Mouse (Mus musculus) induced T-regulatory cell, adult 2 months (primary cell): Measurements from ENCODE around the gene Gsg1l2.

Experiments
- DNase-seq: peaks from one replicate; pipeline ENCODE4 v3.0.0-alpha.2; 2012; ENCODE audit warnings: low read depth

Gene Gsg1l2

DNA sequence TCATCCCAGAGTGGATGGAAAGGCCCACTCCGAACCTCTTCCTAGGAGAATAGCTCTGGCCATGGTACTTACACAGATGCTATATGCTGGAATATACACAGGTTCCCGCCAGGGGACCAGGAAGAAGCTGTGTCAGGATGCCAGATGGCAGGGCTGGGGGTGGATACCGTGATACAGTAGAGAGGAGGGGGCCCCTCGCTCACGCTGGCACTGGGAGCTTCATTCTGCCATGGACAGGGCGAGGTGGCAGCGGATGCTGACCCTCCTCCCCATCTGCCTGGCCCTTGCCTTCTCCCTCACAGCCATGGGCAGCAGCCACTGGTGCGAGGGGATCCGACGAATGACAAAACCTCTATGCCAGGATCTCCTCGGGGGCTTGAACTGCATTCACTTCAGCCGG is at the start of gene Gsg1l2:
Gene Gsg1l2 (plus strand): TSS at position 230 of the 400 bp plus-strand sequence.
- DNase-seq, result no peak

DNA sequence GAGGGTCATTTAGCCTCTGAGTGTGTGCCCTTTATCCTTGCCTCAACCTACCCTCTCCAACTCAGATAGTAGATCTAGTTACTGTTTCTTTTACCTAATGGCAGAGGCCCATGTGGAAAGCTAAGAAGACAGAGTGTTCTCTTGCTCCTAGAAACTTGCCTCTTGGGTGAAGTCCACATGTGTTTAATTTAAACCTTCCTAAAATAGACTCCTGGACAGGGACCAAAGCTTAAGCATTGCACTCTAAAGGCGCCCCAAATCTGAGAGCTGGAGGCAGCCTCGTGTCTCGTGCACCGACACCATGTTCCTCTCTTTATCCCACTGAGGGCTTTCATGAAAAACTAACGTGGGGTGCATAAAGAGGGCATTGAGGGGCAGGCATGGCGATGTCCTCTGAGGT is 47.3 kb upstream of the Gsg1l2 start:
- no peak for DNase-seq

DNA sequence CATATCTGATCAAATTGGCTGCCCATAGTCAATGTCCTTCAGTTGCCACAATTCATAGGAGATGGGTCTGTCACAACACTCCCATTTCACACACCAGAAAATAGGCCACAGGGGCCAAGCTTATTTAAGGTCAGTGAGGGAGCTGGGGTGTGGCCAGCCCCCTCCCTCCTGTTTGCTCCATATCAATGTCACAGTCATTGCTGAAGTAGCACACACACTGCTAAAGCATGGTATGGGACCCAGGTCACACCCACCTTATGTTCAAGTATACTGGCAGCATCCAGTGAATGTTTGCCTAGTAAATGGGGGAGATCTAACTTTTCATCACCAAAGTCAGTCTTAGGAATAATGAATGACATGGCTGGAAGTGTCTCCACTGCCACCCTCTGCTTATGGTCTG is 45.7 kb upstream of the Gsg1l2 start:
- no peak for DNase-seq

DNA sequence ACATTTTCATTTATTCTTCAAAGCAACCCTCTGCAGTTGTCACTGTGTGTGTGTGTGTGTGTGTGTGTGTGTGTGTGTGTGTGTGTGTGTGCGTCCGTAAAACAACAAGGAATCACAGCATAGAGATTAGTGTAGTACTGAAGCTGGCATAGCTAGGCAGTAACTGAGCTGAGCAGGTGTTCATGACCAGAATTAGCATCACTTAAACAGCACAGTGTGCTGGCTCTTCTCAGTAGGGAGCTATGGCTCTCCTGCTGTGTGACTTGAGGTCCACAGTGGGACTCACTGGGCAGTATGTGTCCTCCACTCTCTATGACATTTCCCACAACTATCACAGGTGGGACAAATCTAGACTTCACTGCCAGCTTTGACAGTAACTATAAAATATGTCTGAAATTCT is 43.4 kb upstream of the Gsg1l2 start:
- no peak for DNase-seq

DNA sequence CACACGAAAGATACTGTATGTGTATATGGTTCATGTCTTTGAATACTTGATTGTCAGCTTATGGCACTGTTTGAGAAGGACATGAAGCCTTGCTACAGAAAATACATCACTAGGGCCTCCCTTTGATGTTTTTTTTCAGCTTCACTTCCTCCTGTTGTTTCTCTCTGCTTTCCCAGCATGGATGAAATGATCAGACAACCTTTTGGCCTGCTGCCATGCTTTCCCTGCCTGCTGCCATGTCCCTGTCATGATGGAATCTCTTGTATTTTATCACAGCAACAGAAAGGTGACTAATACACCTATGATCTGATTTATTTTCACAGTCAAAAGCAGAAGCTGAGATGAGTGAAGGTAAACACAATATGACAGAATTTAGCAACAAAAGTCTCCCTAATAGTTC is 40.7 kb upstream of the Gsg1l2 start:
- no peak for DNase-seq

DNA sequence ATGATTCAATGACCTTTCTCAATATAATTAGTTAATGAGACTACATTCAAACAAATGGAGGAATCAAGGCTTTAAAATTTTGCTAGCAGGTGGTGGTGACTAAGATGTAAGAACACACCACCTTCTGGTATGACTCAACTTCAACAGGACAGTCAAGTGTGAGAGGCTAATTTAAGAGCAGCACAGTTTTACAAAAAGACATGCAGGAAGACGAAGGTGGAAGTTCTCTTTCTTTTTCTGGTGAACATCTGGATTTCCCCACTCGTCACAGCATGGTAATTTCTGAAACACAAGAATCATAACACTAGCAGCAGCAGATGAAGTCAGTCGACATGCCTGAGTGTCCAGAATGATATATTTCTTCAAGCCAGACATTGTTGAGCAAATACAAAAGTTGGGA is 39.8 kb upstream of the Gsg1l2 start:
- DNase-seq, result no peak

DNA sequence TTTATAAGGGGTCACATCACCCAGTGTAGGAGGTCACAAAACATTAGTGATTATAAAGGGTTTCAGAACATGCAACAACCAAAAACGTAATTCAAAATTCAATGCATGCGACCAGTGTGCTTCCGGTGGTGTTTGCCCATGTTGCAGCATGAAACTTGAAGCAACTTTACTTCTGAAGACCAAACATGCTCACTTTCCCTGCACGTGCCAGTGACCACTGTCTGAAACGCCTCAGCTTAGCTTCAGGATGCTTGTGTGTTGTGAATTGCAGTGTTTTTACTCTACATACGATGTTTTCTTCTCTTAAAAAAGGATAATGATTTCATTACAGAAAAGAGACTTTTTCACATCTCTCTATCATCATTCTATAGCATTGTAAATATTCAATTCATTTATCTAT is 36.1 kb upstream of the Gsg1l2 start:
- DNase-seq, result no peak

DNA sequence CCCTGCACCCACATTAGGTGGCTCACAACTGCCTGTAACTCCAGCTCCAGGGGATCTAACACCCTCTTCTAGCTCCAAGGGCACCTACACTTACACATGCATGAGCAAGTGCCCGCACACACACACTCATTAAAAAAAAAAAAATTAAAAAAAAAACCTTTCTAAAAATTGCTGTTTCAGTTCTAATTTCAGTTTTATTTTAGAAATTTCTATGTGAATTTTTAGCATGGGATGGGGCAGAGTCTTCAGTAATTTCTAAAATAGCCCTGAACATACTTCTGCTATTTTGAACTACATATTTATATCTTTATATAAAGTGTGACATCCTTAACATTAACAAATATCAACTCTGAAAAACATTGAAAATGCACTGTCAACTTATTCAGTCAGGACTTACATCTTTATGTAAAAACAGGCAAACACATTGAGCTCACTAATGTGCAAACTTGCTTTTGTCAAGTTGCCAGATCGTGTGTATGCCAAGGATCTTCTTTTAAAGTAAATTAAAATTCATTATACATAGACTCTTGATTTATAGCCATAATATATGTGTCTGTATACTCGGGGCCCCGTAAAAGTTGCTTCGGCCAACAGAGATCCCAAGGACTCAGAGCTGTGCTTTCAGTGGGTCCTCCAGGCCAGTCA is 35.4 kb upstream of the Gsg1l2 start:
- no peak for DNase-seq

DNA sequence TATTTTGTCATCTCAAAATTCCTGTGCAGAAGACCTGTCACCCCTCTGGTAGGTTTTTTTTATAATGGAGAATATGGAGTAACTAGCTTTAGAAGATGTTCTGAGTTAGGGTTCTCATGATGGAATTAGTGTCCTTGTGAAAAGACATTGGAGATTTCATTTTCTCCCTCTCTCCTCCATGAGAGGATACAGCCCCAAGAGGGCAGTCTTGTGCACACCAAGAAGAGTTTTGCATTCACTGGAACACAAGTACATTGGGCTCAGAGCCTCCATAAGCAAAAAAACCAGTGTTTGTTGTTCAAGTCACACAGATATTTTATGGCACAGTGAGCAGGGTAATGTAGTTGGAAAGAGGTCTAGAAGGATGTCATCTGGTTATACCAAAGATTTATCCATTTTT is 32.8 kb upstream of the Gsg1l2 start:
- no peak for DNase-seq

DNA sequence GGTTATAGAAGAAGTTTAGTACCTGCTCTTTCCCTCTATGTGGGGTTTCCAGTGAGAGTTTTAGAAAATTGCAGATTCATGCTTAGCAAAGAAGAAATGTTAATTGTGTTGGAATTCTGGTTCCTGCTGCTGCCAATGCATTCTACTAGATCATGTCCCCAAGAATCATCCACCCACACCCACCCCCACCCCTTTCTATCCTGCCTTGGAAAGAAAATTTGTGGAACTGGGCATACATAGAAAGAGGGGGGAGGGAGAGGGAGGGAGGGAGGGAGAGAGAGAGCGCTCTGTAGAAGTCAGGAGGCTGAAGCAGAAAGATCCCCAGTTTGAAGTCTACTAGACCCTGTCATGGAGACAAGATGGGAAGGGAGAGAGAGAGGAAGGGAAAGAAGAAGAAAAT is 18.1 kb upstream of the Gsg1l2 start:
- no peak for DNase-seq

DNA sequence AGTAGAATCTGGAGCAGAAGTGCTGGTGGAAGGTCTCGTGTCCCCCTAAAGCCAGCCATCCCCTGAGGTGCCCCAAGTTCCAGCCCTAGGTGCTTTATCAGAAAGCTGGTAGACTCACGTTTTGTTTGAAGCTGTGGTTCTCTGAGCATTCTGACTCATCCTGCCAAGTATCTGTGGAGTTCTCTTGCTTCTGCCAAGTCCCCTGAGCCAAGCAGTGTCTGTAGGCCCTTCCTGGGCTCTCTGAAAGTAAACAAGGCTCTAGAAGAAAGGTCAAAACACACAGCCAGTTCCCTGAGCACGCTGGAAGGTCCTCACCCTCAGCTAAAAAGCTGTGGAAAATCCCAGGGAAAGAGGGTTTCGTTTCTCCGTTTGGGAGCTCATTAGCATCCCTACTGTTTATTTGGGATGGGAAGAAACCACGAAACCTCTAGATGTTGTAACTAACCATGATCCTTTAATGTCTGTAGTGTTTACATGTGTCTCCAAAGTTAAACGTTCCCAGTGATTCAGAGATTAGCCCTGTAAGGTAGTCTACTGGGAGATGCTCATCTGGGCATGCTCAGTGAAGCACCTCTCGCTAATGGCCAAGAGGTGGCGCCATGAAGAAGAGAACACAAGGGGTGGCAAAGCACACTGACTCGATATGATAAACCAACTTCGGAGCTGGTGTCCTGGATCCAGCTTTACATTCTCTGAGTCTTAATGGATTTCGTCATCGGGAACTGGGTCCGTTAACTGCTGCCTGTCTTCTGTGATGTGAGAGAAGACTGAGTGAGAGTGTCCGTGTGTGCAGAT is 16.8 kb upstream of the Gsg1l2 start:
- no peak for DNase-seq

DNA sequence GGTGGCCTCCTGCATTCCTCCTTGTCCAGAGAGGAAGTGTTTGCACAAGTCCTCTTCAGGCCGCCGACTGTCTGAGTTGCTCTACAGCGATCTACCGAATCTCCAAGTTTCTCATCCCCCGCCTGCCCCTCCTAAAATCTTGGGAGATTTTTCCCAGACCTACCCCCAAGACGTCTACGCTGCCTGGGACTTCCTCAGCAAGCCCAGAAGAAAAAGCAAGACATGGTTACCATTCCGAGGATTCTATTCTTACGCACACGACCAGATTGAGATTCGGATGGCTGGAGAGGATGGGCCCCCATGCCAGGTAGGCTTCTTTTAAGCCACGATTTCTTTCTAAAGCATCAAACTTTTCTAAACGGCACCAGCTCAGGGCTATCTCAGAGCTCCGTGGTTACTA is 3.4 kb upstream of the Gsg1l2 start, which contains the start of gene Glp2r:
Gene Glp2r (minus strand): TSS at position 101 of the 400 bp plus-strand sequence.
- no peak for DNase-seq

DNA sequence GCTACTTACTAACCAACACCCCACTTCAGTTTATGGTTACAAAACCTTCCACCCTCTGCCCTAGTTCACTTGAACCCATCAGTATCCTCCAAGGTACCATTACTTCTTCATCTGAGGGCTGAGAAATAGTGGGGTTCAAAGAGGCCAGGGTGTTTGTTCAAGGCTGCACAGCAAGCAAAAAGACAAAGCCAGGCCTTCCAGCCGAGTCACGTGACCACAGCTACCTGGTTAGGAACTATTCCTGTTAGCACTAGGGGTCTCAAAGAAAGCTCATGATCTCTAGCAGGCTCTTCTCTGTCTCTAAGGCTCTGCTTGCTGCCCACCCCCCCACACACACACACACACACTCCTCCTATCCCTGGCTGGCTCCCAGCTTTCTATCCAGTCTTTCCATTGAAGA is 2.7 kb upstream of the Gsg1l2 start:
- no peak for DNase-seq

DNA sequence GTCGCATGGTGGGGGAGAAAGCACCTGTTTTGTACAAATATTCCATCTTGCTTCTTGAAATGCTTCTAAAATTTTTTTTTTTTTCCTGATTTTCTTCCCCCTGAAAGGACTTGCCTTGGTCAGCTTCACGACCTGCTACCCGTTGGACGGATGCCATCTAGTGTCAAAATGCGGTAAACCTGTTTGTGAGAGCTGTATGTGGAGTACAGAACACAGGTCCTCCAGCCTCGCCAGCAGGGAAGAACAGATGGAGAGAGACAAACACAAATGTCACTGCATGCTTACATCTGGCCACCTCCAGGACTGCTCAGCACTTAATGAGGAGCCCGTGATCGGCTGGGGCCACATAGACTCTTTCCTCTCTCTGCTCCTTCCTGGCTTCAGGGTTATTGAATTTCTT is 1.8 kb upstream of the Gsg1l2 start:
- no peak for DNase-seq

DNA sequence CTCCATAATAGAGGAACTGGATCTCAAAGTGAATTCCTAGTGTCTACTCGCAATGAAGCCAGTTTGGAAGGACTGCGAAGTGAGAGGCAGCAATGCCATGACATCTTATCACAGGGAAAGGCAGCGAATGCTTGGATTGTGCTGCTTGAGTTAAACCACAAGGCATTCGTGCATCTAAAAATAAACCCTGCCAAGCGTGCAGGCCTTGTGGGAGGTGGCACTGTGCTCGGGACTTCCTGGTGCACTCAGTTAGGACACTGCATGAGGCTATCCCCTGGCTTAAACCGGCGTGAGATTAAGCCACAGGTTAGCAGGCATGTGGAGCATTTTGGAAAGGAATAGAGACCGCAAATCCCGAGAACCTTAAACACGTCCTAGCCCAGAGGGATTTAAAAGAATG is 15.8 kb downstream of the Gsg1l2 start:
- DNase-seq, result no peak

DNA sequence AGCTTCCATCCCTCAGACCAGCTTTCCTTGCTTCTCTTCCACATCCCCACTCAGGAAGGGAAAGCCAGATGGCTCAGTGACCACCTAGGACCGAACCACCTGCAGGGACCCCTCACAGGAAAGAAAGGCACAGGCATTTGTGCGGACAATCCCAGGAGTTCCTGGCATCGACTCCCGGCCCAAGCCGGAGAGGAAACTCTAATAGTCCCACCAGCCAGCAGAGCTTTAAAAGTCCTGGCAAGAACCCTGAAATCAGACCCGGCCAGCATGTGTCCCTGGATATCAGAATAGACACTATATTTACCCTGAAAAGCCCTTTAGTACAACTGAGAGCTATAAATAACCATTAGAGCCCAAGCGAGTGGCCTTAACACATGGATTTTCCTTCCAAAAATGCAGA is 23.5 kb downstream of the Gsg1l2 start, which contains the start of gene Dhrs7c:
Gene Dhrs7c (plus strand): TSS at position 257 of the 400 bp plus-strand sequence.
- no peak for DNase-seq

DNA sequence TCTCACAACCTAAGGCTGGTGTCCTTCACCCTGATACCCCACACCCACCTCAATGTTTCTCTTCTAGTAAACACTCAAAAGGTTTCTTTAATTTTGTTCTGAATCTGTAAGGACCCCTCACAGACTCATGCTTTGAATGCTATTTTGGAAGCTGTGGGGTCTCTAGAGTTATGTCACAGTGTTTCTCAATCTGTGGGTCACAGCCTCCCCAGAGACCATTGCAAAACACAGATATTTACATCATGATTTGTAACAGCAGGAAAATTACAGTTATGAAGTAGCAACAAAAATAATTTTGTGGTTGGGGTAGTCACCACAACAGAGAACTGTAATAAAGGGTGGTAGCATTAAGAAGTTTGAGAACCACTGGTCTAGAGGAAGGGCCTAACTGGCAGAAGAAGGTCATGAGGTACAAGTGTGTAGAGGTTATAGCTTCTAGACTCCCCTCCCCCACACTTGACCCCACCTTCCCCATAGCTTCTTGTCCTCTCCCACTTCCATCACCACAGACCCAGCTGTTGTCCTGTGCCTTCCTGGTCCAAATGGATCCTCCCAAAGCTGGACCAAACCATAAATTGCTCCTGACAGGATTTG is 25.8 kb downstream of the Gsg1l2 start:
- no peak for DNase-seq

DNA sequence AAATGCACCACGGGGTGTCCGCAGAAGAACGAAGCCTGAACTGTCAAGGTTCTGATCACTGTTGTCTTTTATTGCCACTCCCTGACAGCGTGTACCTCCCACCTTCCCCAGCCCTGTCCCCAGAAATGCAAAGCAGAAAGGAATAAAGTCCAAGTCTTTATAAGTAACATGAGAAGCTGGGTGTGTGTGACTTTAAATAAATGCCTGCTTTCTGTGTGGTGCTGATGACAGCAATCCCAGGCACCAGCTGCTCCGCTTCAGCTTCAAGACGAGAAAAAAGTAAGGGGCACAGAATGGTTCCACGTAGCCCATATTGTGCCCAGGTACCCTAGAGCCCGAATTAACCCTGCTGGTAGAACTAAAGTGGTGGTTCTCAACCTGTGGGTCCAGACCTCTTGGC is 26.8 kb downstream of the Gsg1l2 start:
- DNase-seq, result no peak

DNA sequence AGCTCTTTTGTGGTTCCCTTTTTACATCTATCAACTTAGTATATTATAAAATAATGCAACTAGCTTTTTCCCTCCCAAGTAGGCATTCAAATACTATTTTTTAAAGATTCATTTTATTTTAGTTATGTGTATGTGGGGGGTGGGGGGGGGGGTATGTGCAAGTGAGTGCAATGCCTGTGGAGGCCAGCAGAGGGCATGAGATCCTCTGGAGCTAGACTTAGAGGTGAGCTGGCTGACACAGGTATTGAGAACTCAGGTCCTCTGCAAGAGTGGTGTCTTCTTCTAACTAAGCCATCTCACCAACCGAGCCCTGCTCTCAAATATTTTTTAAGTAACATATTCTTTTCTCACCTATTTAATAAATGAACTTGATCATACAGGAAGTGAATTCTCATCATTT is 31.1 kb downstream of the Gsg1l2 start:
- DNase-seq, result peak; percentile 3

DNA sequence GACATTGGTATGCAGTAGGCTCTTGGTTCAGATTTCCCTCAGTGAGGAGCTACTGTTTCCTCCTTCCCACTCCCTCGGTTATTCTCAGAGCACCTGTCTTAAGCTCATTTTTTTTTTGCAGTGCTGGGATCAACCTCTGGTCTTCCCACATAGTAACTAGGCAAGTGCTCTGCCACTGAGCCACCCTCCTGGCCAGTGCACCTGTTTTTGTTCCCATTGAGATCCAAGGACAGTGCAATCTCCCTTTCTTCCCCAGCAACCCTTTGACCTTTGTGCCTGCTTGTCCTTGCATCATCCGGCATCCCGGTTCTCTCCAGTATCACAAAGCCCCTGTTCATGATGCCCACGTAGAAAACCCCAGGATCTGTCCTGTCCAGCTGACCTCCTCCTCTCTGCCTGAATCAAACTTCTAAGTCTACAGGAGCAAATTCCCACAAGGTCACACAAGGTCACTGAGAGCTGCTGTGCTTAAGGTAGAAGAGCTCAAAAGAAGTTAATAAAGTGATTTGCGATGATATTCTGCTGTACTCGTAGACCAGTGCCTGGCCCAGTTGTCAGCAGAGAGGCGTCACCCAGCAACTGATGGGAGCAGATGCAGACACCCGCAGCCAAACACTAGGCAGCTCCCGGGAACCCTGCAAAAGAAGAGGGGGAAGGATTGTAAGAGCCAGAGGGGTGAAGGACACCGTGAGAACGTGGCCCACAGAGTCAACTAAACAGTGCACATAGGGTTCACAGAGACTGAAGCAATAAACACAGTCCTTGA is 32.6 kb downstream of the Gsg1l2 start:
- no peak for DNase-seq

DNA sequence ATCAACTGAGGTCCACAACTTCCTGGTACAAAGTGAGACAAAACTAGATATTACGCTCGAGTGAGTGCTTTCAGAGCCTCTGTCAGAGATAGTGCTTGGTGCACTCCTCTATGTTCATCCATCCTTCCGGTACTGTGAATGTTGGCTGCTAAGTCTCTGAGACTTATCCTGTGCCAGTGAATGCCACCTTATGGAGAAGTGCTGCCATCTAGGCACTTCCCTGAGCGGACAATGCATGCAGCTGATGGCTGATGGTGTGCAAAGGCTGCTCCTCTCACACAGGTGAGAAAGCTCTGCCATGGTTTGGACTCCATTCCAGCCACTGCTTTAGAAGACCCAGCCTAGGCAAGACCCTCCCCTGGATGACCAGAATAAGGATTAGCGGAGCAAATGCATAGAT is 33.6 kb downstream of the Gsg1l2 start:
- DNase-seq, result no peak

DNA sequence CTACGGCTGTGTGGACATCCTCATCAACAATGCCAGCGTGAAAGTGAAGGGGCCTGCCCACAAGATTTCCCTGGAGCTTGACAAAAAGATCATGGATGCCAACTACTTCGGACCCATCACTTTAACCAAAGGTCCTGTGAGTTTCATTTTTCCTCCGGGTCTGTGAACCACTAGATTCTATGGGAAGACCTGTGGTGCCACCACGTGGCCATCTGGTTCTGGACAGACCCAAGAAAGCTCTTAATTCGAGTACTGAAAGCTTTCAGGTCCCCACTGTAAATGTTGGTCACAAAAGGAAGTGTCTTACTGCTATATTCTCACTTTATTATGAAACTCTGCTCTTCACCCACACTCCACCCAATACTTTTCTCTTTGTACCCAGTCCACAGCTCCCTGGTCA is 37.1 kb downstream of the Gsg1l2 start:
- DNase-seq, result no peak

DNA sequence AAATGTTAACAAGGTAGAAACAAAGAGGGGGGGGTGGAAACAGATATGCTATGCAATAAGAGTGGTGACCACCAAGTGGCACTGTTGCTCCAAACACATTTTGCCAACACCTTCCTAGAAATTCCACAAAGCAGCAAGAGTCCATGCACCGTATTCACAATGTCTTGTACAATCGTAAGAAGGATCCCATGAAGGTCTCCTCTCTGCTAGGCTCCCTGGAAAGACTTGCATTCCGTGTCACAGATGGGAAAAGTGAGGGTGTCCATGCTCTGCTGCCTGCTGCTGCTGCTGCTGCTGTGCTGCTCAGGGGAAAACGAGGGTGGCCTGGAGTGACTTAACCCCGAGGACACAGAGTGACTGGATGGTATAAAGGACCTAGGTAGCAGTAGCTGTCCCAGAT is 45.2 kb downstream of the Gsg1l2 start:
- no peak for DNase-seq
